Mouse (Mus musculus) cerebellum, adult 2 months (tissue): ENCODE measurements around the gene Grm7.

ENCODE experiments used
- CTCF ChIP-seq: fragments of 200-500 bp; IDR thresholded peaks from 2 replicates; pipeline ENCODE4 v1.5.1; 2011; ENCODE audit warnings: low read depth, mild to moderate bottlenecking, control low read depth, low read length, moderate library complexity, borderline replicate concordance; ENCODE audit not compliant: insufficient read depth
- POLR2A ChIP-seq: fragments of 200-500 bp; IDR thresholded peaks from 2 replicates; pipeline ENCODE4 v1.6.1; 2011; ENCODE audit warnings: low read length, control low read depth, borderline replicate concordance; ENCODE audit not compliant: insufficient read depth

DNA sequence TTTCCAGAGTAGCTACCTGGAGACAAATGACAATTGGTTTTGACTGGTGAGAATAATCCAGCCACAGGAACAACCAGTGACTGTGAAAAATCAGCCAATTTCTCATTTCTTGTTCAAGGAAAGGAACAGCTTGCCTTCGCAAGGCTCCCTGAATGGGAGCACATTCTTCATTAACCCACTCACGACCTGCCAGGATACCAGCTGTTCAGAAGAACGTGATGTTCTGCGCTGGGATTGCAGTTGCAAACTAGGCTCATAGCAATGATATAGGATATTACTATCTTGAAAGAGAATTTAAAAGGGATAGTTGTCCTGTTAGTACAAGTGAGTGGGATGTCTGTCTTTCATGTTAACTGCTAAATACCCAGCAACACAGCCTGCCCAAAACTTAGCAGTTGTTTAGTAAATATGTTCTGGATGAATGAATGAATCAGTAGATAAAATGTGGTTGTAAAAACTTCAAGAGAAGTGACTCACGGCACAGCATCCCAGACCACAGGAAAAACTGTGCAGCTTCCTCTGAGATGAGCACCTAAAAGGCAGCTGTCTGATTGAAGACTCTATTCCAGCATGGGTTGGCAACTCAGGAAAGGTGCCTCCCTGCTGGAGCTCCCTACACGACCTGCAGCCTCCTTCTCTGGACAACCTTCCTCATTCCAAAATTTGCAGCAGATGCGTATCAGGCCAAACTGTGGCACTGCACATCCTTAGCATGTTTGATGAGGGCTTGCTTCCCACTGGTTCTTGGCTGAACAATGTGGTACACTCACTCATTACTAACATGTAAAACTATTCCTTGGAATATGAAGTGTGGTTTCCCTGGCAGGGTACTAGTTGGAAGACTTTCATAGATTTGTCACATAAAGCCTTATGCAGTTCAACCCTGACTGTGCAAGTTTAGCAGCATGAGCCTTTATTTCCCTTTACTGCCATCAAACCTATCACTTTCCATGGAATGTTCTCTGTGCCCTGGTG is 408.9 kb downstream of the Grm7 start:
- TF ChIP-seq POLR2A: no peak
- no peak for TF ChIP-seq CTCF
